Mouse (Mus musculus): Measurements from ENCODE around the gene AL732309.1.

DNA sequence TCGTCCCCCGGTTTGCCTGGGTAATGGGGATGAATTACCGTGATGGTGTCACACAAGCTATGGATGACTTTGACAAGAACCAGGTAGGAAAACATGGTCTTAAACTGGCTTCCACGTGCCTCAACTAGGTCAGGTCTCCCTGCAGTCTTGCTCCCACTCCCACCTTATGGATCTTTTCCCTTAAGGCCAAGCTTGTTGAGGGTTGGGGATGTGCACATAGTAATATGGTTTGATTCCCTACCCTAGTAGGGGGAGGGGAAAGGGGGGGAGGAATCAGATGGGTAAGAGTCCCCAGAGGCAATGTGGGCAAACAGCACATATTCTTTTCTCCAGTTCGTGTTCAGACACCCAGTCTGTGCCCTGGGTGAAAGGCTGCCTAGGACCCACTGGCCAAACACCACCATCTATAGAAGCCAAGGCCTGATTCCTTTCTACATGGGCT is 25.3 kb downstream of the AL732309.1 start:
- TF ChIP-seq CTCF (IDR thresholded peaks at IDR 0.05; ENCODE audit: low read depth, low read length) = no peak
- no peak for TF ChIP-seq POLR2A (IDR thresholded peaks at IDR 0.05; ENCODE audit: insufficient read depth, low read length)
